Mouse (Mus musculus): ENCODE data around the gene Maml3. TPM values are rescaled to one million over a fixed set of nuclear protein-coding genes. Genes with fewer than 3 reads are reported as not detected.

Gene Maml3
- polyA plus RNA-seq, 1 experiment from 2014 or later, result 8.0 TPM

GRCm38 (mm10) chr3:51925758-51926157 lies 179.1 kb downstream of the Maml3 start:
- H3K4me2 ChIP-seq (replicated peaks), result no peak overlapping the region
- H3K9ac ChIP-seq, result no peak overlapping the region
- H3K36me3 ChIP-seq (replicated peaks; ENCODE audit: control insufficient read depth, insufficient read depth), result no peaks in the 10 kb centered on the region
- no peak overlapping the region for H3K27ac ChIP-seq
- no peak overlapping the region for H3K4me3 ChIP-seq (replicated peaks; ENCODE audit: low read length)
- peaks cover 23% of the 10 kb centered on the region; the same call in 1 of the 2 replicates for H3K4me1 ChIP-seq (replicated peaks; ENCODE audit: control insufficient read depth, insufficient read depth, low read length)
- ATAC-seq (ENCODE audit: low FRiP score) (no peak), DNase-seq (ENCODE audit: low spot score) (no peak)
- H3K9me3 ChIP-seq (ENCODE audit: control insufficient read depth, low read length), result no peaks in the 10 kb centered on the region
- 57% methylated on average over 2 of the region's 2 CpGs for WGBS
- H3K27me3 ChIP-seq (ENCODE audit: control insufficient read depth, insufficient read depth, low read length), result no peaks in the 10 kb centered on the region

- Histone ChIP-seq H3K27ac (no peak overlapping the region), H3K27me3 (ENCODE audit: control insufficient read depth, insufficient read depth, low read length) (no peaks in the 10 kb centered on the region), H3K36me3 (replicated peaks; ENCODE audit: control insufficient read depth, insufficient read depth) (no peaks in the 10 kb centered on the region), H3K4me2 (replicated peaks) (no peak overlapping the region), H3K9me3 (ENCODE audit: control insufficient read depth, low read length) (no peaks in the 10 kb centered on the region), H3K4me1 (replicated peaks; ENCODE audit: control insufficient read depth, insufficient read depth, low read length) (peaks cover 23% of the 10 kb centered on the region; the same call in 1 of the 2 replicates), H3K4me3 (replicated peaks; ENCODE audit: low read length) (no peak overlapping the region), H3K9ac (no peak overlapping the region)
- DNase-seq (ENCODE audit: low spot score) (no peak), ATAC-seq (ENCODE audit: low FRiP score) (no peak)
- WGBS, result 78% methylated on average over 5 of the region's 5 CpGs
Measured at GRCm38 (mm10) chr3:51924636-51925035, 180.2 kb downstream of the Maml3 start.

- Histone ChIP-seq H3K4me3 (replicated peaks; ENCODE audit: low read length) (no peak overlapping the region), H3K9me3 (ENCODE audit: control insufficient read depth, low read length) (no peaks in the 10 kb centered on the region), H3K4me1 (replicated peaks; ENCODE audit: control insufficient read depth, insufficient read depth, low read length) (peaks cover 23% of the 10 kb centered on the region; the same call in 1 of the 2 replicates), H3K9ac (no peak overlapping the region), H3K4me2 (replicated peaks) (no peak overlapping the region), H3K27ac (peak overlapping the region; percentile 48; the same call in 1 of the 2 replicates), H3K36me3 (replicated peaks; ENCODE audit: control insufficient read depth, insufficient read depth) (no peaks in the 10 kb centered on the region), H3K27me3 (ENCODE audit: control insufficient read depth, insufficient read depth, low read length) (no peaks in the 10 kb centered on the region)
- WGBS, result 56% methylated on average over 6 of the region's 6 CpGs
- no peak for DNase-seq (ENCODE audit: low spot score)
- ATAC-seq (ENCODE audit: low FRiP score), result no peak
Measured at GRCm38 (mm10) chr3:51923800-51924199, 181.1 kb downstream of the Maml3 start.

GRCm38 (mm10) chr3:51916902-51917301 lies 188.0 kb downstream of the Maml3 start:
- no peak overlapping the region for H3K27ac ChIP-seq
- H3K4me3 ChIP-seq (replicated peaks; ENCODE audit: low read length), result no peak overlapping the region
- no peaks in the 10 kb centered on the region for H3K9me3 ChIP-seq (ENCODE audit: control insufficient read depth, low read length)
- no peak for DNase-seq (ENCODE audit: low spot score)
- H3K9ac ChIP-seq, result no peak overlapping the region
- no peaks in the 10 kb centered on the region for H3K36me3 ChIP-seq (replicated peaks; ENCODE audit: control insufficient read depth, insufficient read depth)
- H3K4me2 ChIP-seq (replicated peaks), result no peak overlapping the region
- 79% methylated on average over 4 of the region's 4 CpGs for WGBS
- peaks cover 4% of the 10 kb centered on the region; the same call in 1 of the 2 replicates for H3K4me1 ChIP-seq (replicated peaks; ENCODE audit: control insufficient read depth, insufficient read depth, low read length)
- H3K27me3 ChIP-seq (ENCODE audit: control insufficient read depth, insufficient read depth, low read length), result no peaks in the 10 kb centered on the region
- no peak for ATAC-seq (ENCODE audit: low FRiP score)

GRCm38 (mm10) chr3:51916060-51916870 lies 188.6 kb downstream of the Maml3 start:
- no peak overlapping the region for H3K4me3 ChIP-seq (replicated peaks; ENCODE audit: low read length)
- H3K4me1 ChIP-seq (replicated peaks; ENCODE audit: control insufficient read depth, insufficient read depth, low read length), result peaks cover 4% of the 10 kb centered on the region; the same call in 1 of the 2 replicates
- ATAC-seq (ENCODE audit: low FRiP score) (no peak), DNase-seq (ENCODE audit: low spot score) (no peak)
- 25% methylated on average over 10 of the region's 10 CpGs for WGBS
- H3K27ac ChIP-seq, result peak overlapping the region; percentile 51; the same call in 1 of the 2 replicates
- H3K9ac ChIP-seq, result no peak overlapping the region
- H3K27me3 ChIP-seq (ENCODE audit: control insufficient read depth, insufficient read depth, low read length), result no peaks in the 10 kb centered on the region
- no peaks in the 10 kb centered on the region for H3K36me3 ChIP-seq (replicated peaks; ENCODE audit: control insufficient read depth, insufficient read depth)
- no peaks in the 10 kb centered on the region for H3K9me3 ChIP-seq (ENCODE audit: control insufficient read depth, low read length)
- no peak overlapping the region for H3K4me2 ChIP-seq (replicated peaks)

GRCm38 (mm10) chr3:51915415-51915814 lies 189.5 kb downstream of the Maml3 start:
- ATAC-seq (ENCODE audit: low FRiP score), result no peak
- Histone ChIP-seq H3K27me3 (ENCODE audit: control insufficient read depth, insufficient read depth, low read length) (no peaks in the 10 kb centered on the region), H3K4me3 (replicated peaks; ENCODE audit: low read length) (no peak overlapping the region), H3K4me1 (replicated peaks; ENCODE audit: control insufficient read depth, insufficient read depth, low read length) (peaks cover 4% of the 10 kb centered on the region; the same call in 1 of the 2 replicates), H3K36me3 (replicated peaks; ENCODE audit: control insufficient read depth, insufficient read depth) (no peaks in the 10 kb centered on the region), H3K9me3 (ENCODE audit: control insufficient read depth, low read length) (no peaks in the 10 kb centered on the region), H3K4me2 (replicated peaks) (no peak overlapping the region), H3K9ac (no peak overlapping the region), H3K27ac (peak overlapping the region; percentile 51; the same call in 1 of the 2 replicates)
- DNase-seq (ENCODE audit: low spot score), result no peak
- 58% methylated on average over 1 of the region's 1 CpGs for WGBS

- WGBS, result 77% methylated on average over 4 of the region's 4 CpGs
- Histone ChIP-seq H3K4me2 (replicated peaks) (no peak overlapping the region), H3K4me3 (replicated peaks; ENCODE audit: low read length) (no peak overlapping the region), H3K27ac (no peak overlapping the region), H3K9ac (no peak overlapping the region), H3K9me3 (ENCODE audit: control insufficient read depth, low read length) (no peaks in the 10 kb centered on the region), H3K27me3 (ENCODE audit: control insufficient read depth, insufficient read depth, low read length) (no peaks in the 10 kb centered on the region), H3K4me1 (replicated peaks; ENCODE audit: control insufficient read depth, insufficient read depth, low read length) (peaks cover 4% of the 10 kb centered on the region; the same call in 1 of the 2 replicates), H3K36me3 (replicated peaks; ENCODE audit: control insufficient read depth, insufficient read depth) (no peaks in the 10 kb centered on the region)
- DNase-seq (ENCODE audit: low spot score) (no peak), ATAC-seq (ENCODE audit: low FRiP score) (no peak)
Measured at GRCm38 (mm10) chr3:51914900-51915299, 190.0 kb downstream of the Maml3 start.

GRCm38 (mm10) chr3:51913498-51913897 lies 191.4 kb downstream of the Maml3 start:
- no peaks in the 10 kb centered on the region for H3K9me3 ChIP-seq (ENCODE audit: control insufficient read depth, low read length)
- H3K4me3 ChIP-seq (replicated peaks; ENCODE audit: low read length), result no peak overlapping the region
- H3K4me1 ChIP-seq (replicated peaks; ENCODE audit: control insufficient read depth, insufficient read depth, low read length), result peaks cover 4% of the 10 kb centered on the region; the same call in 1 of the 2 replicates
- no peak overlapping the region for H3K9ac ChIP-seq
- no peaks in the 10 kb centered on the region for H3K36me3 ChIP-seq (replicated peaks; ENCODE audit: control insufficient read depth, insufficient read depth)
- ATAC-seq (ENCODE audit: low FRiP score) (no peak), DNase-seq (ENCODE audit: low spot score) (no peak)
- H3K27ac ChIP-seq, result no peak overlapping the region
- WGBS, result 84% methylated on average over 8 of the region's 8 CpGs
- H3K27me3 ChIP-seq (ENCODE audit: control insufficient read depth, insufficient read depth, low read length), result no peaks in the 10 kb centered on the region
- no peak overlapping the region for H3K4me2 ChIP-seq (replicated peaks)

GRCm38 (mm10) chr3:51912214-51912613 lies 192.7 kb downstream of the Maml3 start:
- H3K27me3 ChIP-seq (ENCODE audit: control insufficient read depth, insufficient read depth, low read length), result no peaks in the 10 kb centered on the region
- no peaks in the 10 kb centered on the region for H3K36me3 ChIP-seq (replicated peaks; ENCODE audit: control insufficient read depth, insufficient read depth)
- no peak overlapping the region for H3K27ac ChIP-seq
- peaks cover 4% of the 10 kb centered on the region; the same call in 1 of the 2 replicates for H3K4me1 ChIP-seq (replicated peaks; ENCODE audit: control insufficient read depth, insufficient read depth, low read length)
- H3K4me3 ChIP-seq (replicated peaks; ENCODE audit: low read length), result no peak overlapping the region
- DNase-seq (ENCODE audit: low spot score) (no peak), ATAC-seq (ENCODE audit: low FRiP score) (no peak)
- no peak overlapping the region for H3K4me2 ChIP-seq (replicated peaks)
- H3K9me3 ChIP-seq (ENCODE audit: control insufficient read depth, low read length), result no peaks in the 10 kb centered on the region
- 48% methylated on average over 8 of the region's 8 CpGs for WGBS
- H3K9ac ChIP-seq, result no peak overlapping the region
